Mouse (Mus musculus): ENCODE data around the gene Ankrd13a. TPM values are rescaled to one million over a fixed set of nuclear protein-coding genes. Genes with fewer than 3 reads are reported as not detected.

Ankrd13a gene
- polyA plus RNA-seq, 1 experiment from 2014 or later = 49.4 TPM

- WGBS = 68% methylated on average over 6 of the region's 6 CpGs
- no peak for DNase-seq (ENCODE audit: low spot score)
- H3K4me3 ChIP-seq (ENCODE audit: low read depth, low read length) = no peak overlapping the region
Observed at GRCm38 (mm10) chr5:114816599-114816998, 42.1 kb downstream of the Ankrd13a start.

GRCm38 (mm10) chr5:114818124-114818523 lies 43.6 kb downstream of the Ankrd13a start:
- ATAC-seq (ENCODE audit: insufficient number of reproducible peaks, low FRiP score, low TSS enrichment, low read depth) = no peak

More at GRCm38 (mm10) chr5:114816599-114816998, 42.1 kb downstream of the Ankrd13a start:
- H3K4me2 ChIP-seq (ENCODE audit: low read depth, severe bottlenecking) = no peak overlapping the region
- peaks cover 2% of the 10 kb centered on the region; the same call in 1 of the 2 replicates for H3K36me3 ChIP-seq (ENCODE audit: control insufficient read depth, insufficient read depth, low read length)
- no peaks in the 10 kb centered on the region for H3K27me3 ChIP-seq (ENCODE audit: control insufficient read depth, insufficient read depth, low read length)
- ATAC-seq (ENCODE audit: insufficient number of reproducible peaks, low FRiP score, low TSS enrichment, low read depth) = no peak
- no peaks in the 10 kb centered on the region for H3K4me1 ChIP-seq (ENCODE audit: control insufficient read depth, insufficient read depth, low read length)
- H3K9ac ChIP-seq (ENCODE audit: low read length) = no peak overlapping the region
- no peak overlapping the region for H3K27ac ChIP-seq (replicated peaks; ENCODE audit: low read depth, low read length)
- H3K9me3 ChIP-seq (ENCODE audit: control insufficient read depth, low read length) = no peaks in the 10 kb centered on the region

GRCm38 (mm10) chr5:114822796-114823688 lies 48.6 kb downstream of the Ankrd13a start, which contains the start of gene 1500011B03Rik:
Gene 1500011B03Rik, minus strand, starts transcription at chr5:114823468.
- Histone ChIP-seq H3K27me3 (ENCODE audit: control insufficient read depth, insufficient read depth, low read length) (no peaks in the 10 kb centered on the region), H3K27ac (replicated peaks; ENCODE audit: low read depth, low read length) (peak within 1 kb of the TSS; percentile 62; the same call in 1 of the 2 replicates), H3K9ac (ENCODE audit: low read length) (peak within 1 kb of the TSS; percentile 71), H3K4me3 (ENCODE audit: low read depth, low read length) (peak within 1 kb of the TSS; percentile 80), H3K36me3 (ENCODE audit: control insufficient read depth, insufficient read depth, low read length) (peaks cover 3% of the 10 kb centered on the region; the same call in 1 of the 2 replicates), H3K9me3 (ENCODE audit: control insufficient read depth, low read length) (no peaks in the 10 kb centered on the region), H3K4me2 (ENCODE audit: low read depth, severe bottlenecking) (peak within 1 kb of the TSS; percentile 60), H3K4me1 (ENCODE audit: control insufficient read depth, insufficient read depth, low read length) (0 out of 2 replicates have a peak, but pooled peaks cover 2% of the 10 kb centered on the region)
- 9% methylated on average over 53 of the region's 53 CpGs for WGBS
- DNase-seq (ENCODE audit: low spot score) = peak; percentile 90
- peak; percentile 84 for ATAC-seq (ENCODE audit: insufficient number of reproducible peaks, low FRiP score, low TSS enrichment, low read depth)

More at GRCm38 (mm10) chr5:114818124-114818523, 43.6 kb downstream of the Ankrd13a start:
- 81% methylated on average over 11 of the region's 11 CpGs for WGBS
- Histone ChIP-seq H3K4me1 (ENCODE audit: control insufficient read depth, insufficient read depth, low read length) (no peaks in the 10 kb centered on the region), H3K9ac (ENCODE audit: low read length) (no peak overlapping the region), H3K9me3 (ENCODE audit: control insufficient read depth, low read length) (no peaks in the 10 kb centered on the region), H3K36me3 (ENCODE audit: control insufficient read depth, insufficient read depth, low read length) (peaks cover 3% of the 10 kb centered on the region; the same call in 1 of the 2 replicates), H3K27ac (replicated peaks; ENCODE audit: low read depth, low read length) (no peak overlapping the region), H3K27me3 (ENCODE audit: control insufficient read depth, insufficient read depth, low read length) (no peaks in the 10 kb centered on the region), H3K4me3 (ENCODE audit: low read depth, low read length) (no peak overlapping the region), H3K4me2 (ENCODE audit: low read depth, severe bottlenecking) (no peak overlapping the region)
- DNase-seq (ENCODE audit: low spot score) = no peak

- H3K9me3 ChIP-seq (ENCODE audit: control insufficient read depth, low read length) = no peaks in the 10 kb centered on the region
- DNase-seq (ENCODE audit: low spot score) (peak; percentile 63), ATAC-seq (ENCODE audit: insufficient number of reproducible peaks, low FRiP score, low TSS enrichment, low read depth) (no peak)
- no peak overlapping the region for H3K4me2 ChIP-seq (ENCODE audit: low read depth, severe bottlenecking)
- H3K4me3 ChIP-seq (ENCODE audit: low read depth, low read length) = no peak overlapping the region
- peaks cover 3% of the 10 kb centered on the region; the same call in 1 of the 2 replicates for H3K36me3 ChIP-seq (ENCODE audit: control insufficient read depth, insufficient read depth, low read length)
- WGBS = 18% methylated on average over 9 of the region's 9 CpGs
- no peak overlapping the region for H3K27ac ChIP-seq (replicated peaks; ENCODE audit: low read depth, low read length)
- no peaks in the 10 kb centered on the region for H3K27me3 ChIP-seq (ENCODE audit: control insufficient read depth, insufficient read depth, low read length)
- 0 out of 2 replicates have a peak, but pooled peaks cover 2% of the 10 kb centered on the region for H3K4me1 ChIP-seq (ENCODE audit: control insufficient read depth, insufficient read depth, low read length)
- H3K9ac ChIP-seq (ENCODE audit: low read length) = no peak overlapping the region
Observed at GRCm38 (mm10) chr5:114824197-114824596, 49.7 kb downstream of the Ankrd13a start.

- peak; percentile 64 for ATAC-seq (ENCODE audit: insufficient number of reproducible peaks, low FRiP score, low TSS enrichment, low read depth)
Observed at GRCm38 (mm10) chr5:114825978-114826691, 51.7 kb downstream of the Ankrd13a start.

GRCm38 (mm10) chr5:114827427-114827826 lies 53.0 kb downstream of the Ankrd13a start:
- Histone ChIP-seq H3K36me3 (ENCODE audit: control insufficient read depth, insufficient read depth, low read length) (no peaks in the 10 kb centered on the region), H3K27me3 (ENCODE audit: control insufficient read depth, insufficient read depth, low read length) (no peaks in the 10 kb centered on the region), H3K4me2 (ENCODE audit: low read depth, severe bottlenecking) (no peak overlapping the region), H3K4me3 (ENCODE audit: low read depth, low read length) (no peak overlapping the region), H3K27ac (replicated peaks; ENCODE audit: low read depth, low read length) (no peak overlapping the region), H3K4me1 (ENCODE audit: control insufficient read depth, insufficient read depth, low read length) (0 out of 2 replicates have a peak, but pooled peaks cover 2% of the 10 kb centered on the region), H3K9ac (ENCODE audit: low read length) (no peak overlapping the region), H3K9me3 (ENCODE audit: control insufficient read depth, low read length) (no peaks in the 10 kb centered on the region)
- ATAC-seq (ENCODE audit: insufficient number of reproducible peaks, low FRiP score, low TSS enrichment, low read depth) (no peak), DNase-seq (ENCODE audit: low spot score) (no peak)
- 93% methylated on average over 12 of the region's 12 CpGs for WGBS

More at GRCm38 (mm10) chr5:114825978-114826691, 51.7 kb downstream of the Ankrd13a start:
- Histone ChIP-seq H3K36me3 (ENCODE audit: control insufficient read depth, insufficient read depth, low read length) (peaks cover 3% of the 10 kb centered on the region; the same call in 1 of the 2 replicates), H3K9me3 (ENCODE audit: control insufficient read depth, low read length) (no peaks in the 10 kb centered on the region), H3K4me3 (ENCODE audit: low read depth, low read length) (peak overlapping the region; percentile 22; the same call in 1 of the 2 replicates), H3K4me1 (ENCODE audit: control insufficient read depth, insufficient read depth, low read length) (0 out of 2 replicates have a peak, but pooled peaks cover 2% of the 10 kb centered on the region), H3K27me3 (ENCODE audit: control insufficient read depth, insufficient read depth, low read length) (no peaks in the 10 kb centered on the region), H3K27ac (replicated peaks; ENCODE audit: low read depth, low read length) (no peak overlapping the region), H3K9ac (ENCODE audit: low read length) (peak overlapping the region; percentile 62), H3K4me2 (ENCODE audit: low read depth, severe bottlenecking) (peak overlapping the region; percentile 65)
- WGBS = 10% methylated on average over 27 of the region's 27 CpGs
- DNase-seq (ENCODE audit: low spot score) = peak; percentile 91

DNA sequence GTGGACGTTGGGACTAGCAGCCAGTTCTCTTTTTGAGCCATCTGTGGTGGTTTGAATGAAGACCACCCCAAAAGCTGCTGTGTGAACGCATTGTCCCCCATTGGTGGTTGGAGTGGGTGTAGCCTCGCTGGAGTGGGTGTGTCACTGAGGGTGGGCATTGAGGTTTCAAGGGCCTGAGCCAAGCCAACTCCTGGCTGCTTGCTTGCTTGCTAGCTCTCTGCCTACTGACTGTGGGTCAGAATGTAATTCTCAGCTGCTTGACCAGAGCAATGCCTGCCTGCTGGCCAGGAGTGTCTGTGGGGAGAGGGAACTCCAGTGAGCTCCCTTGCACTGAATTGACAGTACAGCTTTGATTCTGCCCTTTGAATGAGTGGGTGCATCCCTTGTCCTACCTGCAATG lies 55.3 kb downstream of the Ankrd13a start:
- no peak overlapping the region for H3K4me3 ChIP-seq (ENCODE audit: low read depth, low read length)
- no peaks in the 10 kb centered on the region for H3K27me3 ChIP-seq (ENCODE audit: control insufficient read depth, insufficient read depth, low read length)
- H3K9me3 ChIP-seq (ENCODE audit: control insufficient read depth, low read length) = no peaks in the 10 kb centered on the region
- H3K27ac ChIP-seq (replicated peaks; ENCODE audit: low read depth, low read length) = no peak overlapping the region
- no peak overlapping the region for H3K9ac ChIP-seq (ENCODE audit: low read length)
- DNase-seq (ENCODE audit: low spot score) = no peak
- H3K4me1 ChIP-seq (ENCODE audit: control insufficient read depth, insufficient read depth, low read length) = 0 out of 2 replicates have a peak, but pooled peaks cover 2% of the 10 kb centered on the region
- H3K36me3 ChIP-seq (ENCODE audit: control insufficient read depth, insufficient read depth, low read length) = no peaks in the 10 kb centered on the region
- H3K4me2 ChIP-seq (ENCODE audit: low read depth, severe bottlenecking) = no peak overlapping the region
- ATAC-seq (ENCODE audit: insufficient number of reproducible peaks, low FRiP score, low TSS enrichment, low read depth) = no peak
- 62% methylated on average over 3 of the region's 3 CpGs for WGBS

DNA sequence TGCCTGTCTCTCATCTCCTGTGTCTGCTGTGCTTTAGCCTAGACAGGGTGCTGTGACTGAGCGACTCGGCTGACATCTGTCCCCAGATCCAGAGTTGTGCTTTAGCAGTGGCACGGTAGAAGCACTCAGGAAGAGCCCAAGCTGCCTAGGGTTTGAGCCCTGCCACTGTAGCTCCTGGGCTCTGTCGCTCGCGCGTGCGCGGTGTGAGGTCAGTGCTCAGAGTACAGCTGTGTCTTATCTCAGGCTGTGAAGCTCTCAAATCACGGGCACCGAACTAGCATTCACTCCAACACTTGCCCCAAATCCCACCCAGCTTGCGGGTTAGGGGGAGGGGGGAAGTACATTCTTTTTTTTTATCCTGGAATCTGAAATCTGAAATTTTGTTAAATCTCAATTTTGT lies 62.4 kb downstream of the Ankrd13a start:
- no peaks in the 10 kb centered on the region for H3K36me3 ChIP-seq (ENCODE audit: control insufficient read depth, insufficient read depth, low read length)
- ATAC-seq (ENCODE audit: insufficient number of reproducible peaks, low FRiP score, low TSS enrichment, low read depth) (no peak), DNase-seq (ENCODE audit: low spot score) (no peak)
- no peaks in the 10 kb centered on the region for H3K4me1 ChIP-seq (ENCODE audit: control insufficient read depth, insufficient read depth, low read length)
- H3K4me3 ChIP-seq (ENCODE audit: low read depth, low read length) = no peak overlapping the region
- WGBS = 61% methylated on average over 12 of the region's 12 CpGs
- H3K4me2 ChIP-seq (ENCODE audit: low read depth, severe bottlenecking) = no peak overlapping the region
- H3K27me3 ChIP-seq (ENCODE audit: control insufficient read depth, insufficient read depth, low read length) = no peaks in the 10 kb centered on the region
- H3K27ac ChIP-seq (replicated peaks; ENCODE audit: low read depth, low read length) = no peak overlapping the region
- no peaks in the 10 kb centered on the region for H3K9me3 ChIP-seq (ENCODE audit: control insufficient read depth, low read length)
- H3K9ac ChIP-seq (ENCODE audit: low read length) = no peak overlapping the region
